Mouse (Mus musculus): ENCODE results near the gene Frmd5. TPM values are rescaled to one million over a fixed set of nuclear protein-coding genes. Genes with fewer than 3 reads are reported as not detected.
"Not testable (repeated sequence)": the region's sequence is repeated elsewhere in the genome, so short reads cannot be mapped to it uniquely, and the experiment has no call there.

Gene Frmd5
- polyA plus RNA-seq, 1 experiment from 2014 or later, result 1.3 TPM

DNA sequence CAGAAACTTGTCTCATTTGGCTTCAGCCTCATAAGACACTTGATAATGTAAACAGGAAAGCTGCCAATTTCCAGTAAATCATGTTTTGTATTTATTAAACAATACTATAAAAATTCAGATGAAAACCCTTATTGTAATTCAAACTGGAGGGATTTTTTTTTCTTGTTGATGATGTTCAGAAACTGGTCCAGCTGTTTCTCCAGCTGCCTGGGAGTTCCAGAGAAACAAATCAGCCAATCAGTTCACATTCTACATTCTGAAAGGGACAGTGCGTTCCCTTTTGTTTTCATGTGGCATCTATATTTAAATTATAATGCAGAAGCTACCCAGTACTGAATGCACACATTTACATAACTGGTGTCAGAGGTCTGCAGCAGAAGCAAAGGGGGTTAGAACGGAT is 19.3 kb upstream of the Frmd5 start:
- Histone ChIP-seq H3K4me2 (ENCODE audit: low read depth, low read length) (no peak overlapping the region), H3K9me3 (ENCODE audit: control insufficient read depth, low read length) (no peaks in the 10 kb centered on the region), H3K4me3 (ENCODE audit: low read length) (no peak overlapping the region), H3K27me3 (replicated peaks; ENCODE audit: control insufficient read depth, insufficient read depth, low read length) (no peaks in the 10 kb centered on the region), H3K27ac (ENCODE audit: low read length) (no peak overlapping the region), H3K9ac (ENCODE audit: low read depth, low read length) (no peak overlapping the region), H3K36me3 (ENCODE audit: control insufficient read depth, insufficient read depth, low read length) (no peaks in the 10 kb centered on the region), H3K4me1 (ENCODE audit: control insufficient read depth, insufficient read depth, low read length) (no peaks in the 10 kb centered on the region)
- ATAC-seq, result no peak
- WGBS, result 58% methylated on average over 2 of the region's 2 CpGs

DNA sequence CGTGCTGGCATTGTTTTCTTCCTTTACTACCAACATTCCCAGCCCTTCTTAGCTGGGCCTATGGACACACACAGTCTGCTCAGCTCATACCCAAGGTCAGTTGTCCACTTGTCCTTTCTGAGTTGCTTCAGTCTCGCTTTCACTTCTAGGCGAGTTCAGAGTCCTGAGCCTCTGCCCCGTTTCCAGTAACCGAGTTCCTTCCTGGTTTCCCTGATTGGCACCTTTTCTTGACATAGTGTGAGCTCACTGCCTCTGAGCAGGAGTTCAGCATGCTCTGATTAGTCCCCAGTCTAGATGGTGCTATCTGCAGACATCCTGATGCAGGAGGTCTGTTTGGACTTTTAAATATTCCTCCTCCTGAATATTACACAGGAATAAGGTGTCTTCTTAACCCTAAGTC is 17.8 kb upstream of the Frmd5 start:
- Histone ChIP-seq H3K9ac (ENCODE audit: low read depth, low read length) (no peak overlapping the region), H3K4me1 (ENCODE audit: control insufficient read depth, insufficient read depth, low read length) (no peaks in the 10 kb centered on the region), H3K36me3 (ENCODE audit: control insufficient read depth, insufficient read depth, low read length) (no peaks in the 10 kb centered on the region), H3K9me3 (ENCODE audit: control insufficient read depth, low read length) (no peaks in the 10 kb centered on the region), H3K4me2 (ENCODE audit: low read depth, low read length) (no peak overlapping the region), H3K27me3 (replicated peaks; ENCODE audit: control insufficient read depth, insufficient read depth, low read length) (no peaks in the 10 kb centered on the region), H3K4me3 (ENCODE audit: low read length) (no peak overlapping the region), H3K27ac (ENCODE audit: low read length) (no peak overlapping the region)
- ATAC-seq, result no peak
- 66% methylated on average over 5 of the region's 5 CpGs for WGBS

- Histone ChIP-seq H3K4me1 (ENCODE audit: control insufficient read depth, insufficient read depth, low read length) (no peaks in the 10 kb centered on the region), H3K4me3 (ENCODE audit: low read length) (no peak overlapping the region), H3K9me3 (ENCODE audit: control insufficient read depth, low read length) (no peaks in the 10 kb centered on the region), H3K36me3 (ENCODE audit: control insufficient read depth, insufficient read depth, low read length) (no peaks in the 10 kb centered on the region), H3K9ac (ENCODE audit: low read depth, low read length) (no peak overlapping the region), H3K27me3 (replicated peaks; ENCODE audit: control insufficient read depth, insufficient read depth, low read length) (no peaks in the 10 kb centered on the region), H3K27ac (ENCODE audit: low read length) (no peak overlapping the region), H3K4me2 (ENCODE audit: low read depth, low read length) (no peak overlapping the region)
- 93% methylated on average over 7 of the region's 7 CpGs for WGBS
- no peak for ATAC-seq
Measured at GRCm38 (mm10) chr2:121821787-121822186, 14.9 kb upstream of the Frmd5 start.

DNA sequence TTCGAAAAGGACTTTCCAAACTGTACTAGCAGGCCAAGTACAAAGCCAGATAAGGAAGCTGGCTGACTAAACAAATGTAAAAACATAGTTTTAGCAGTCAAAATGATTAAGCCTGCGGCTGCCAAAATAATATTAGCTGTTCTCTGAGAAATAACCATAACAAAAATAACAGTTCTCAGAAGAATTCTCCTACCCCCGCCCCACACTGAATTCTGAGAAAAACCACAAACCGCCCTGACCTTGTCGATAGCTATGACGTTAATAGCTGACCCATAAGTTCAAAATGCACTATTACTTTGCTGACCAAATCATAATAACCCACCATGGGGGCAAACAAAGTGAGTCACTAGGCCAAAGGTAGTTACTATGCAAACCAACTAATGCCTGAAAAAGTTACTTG is 4.0 kb upstream of the Frmd5 start:
- not testable (repeated sequence) for H3K9me3 ChIP-seq (ENCODE audit: control insufficient read depth, low read length); H3K36me3 ChIP-seq (ENCODE audit: control insufficient read depth, insufficient read depth, low read length); H3K4me2 ChIP-seq (ENCODE audit: low read depth, low read length); H3K4me1 ChIP-seq (ENCODE audit: control insufficient read depth, insufficient read depth, low read length); H3K4me3 ChIP-seq (ENCODE audit: low read length); H3K27me3 ChIP-seq (replicated peaks; ENCODE audit: control insufficient read depth, insufficient read depth, low read length); H3K27ac ChIP-seq (ENCODE audit: low read length); ATAC-seq; H3K9ac ChIP-seq (ENCODE audit: low read depth, low read length)
- 85% methylated on average over 6 of the region's 6 CpGs for WGBS

- H3K9me3 ChIP-seq (ENCODE audit: control insufficient read depth, low read length), result no peaks in the 10 kb centered on the region
- WGBS, result 79% methylated on average over 3 of the region's 3 CpGs
- no peak overlapping the region for H3K27ac ChIP-seq (ENCODE audit: low read length)
- no peak overlapping the region for H3K9ac ChIP-seq (ENCODE audit: low read depth, low read length)
- no peak overlapping the region for H3K4me2 ChIP-seq (ENCODE audit: low read depth, low read length)
- H3K4me3 ChIP-seq (ENCODE audit: low read length), result no peak overlapping the region
- ATAC-seq, result no peak
- H3K27me3 ChIP-seq (replicated peaks; ENCODE audit: control insufficient read depth, insufficient read depth, low read length), result peaks cover 8% of the 10 kb centered on the region
- H3K4me1 ChIP-seq (ENCODE audit: control insufficient read depth, insufficient read depth, low read length), result 0 out of 2 replicates have a peak, but pooled peaks cover 2% of the 10 kb centered on the region
- no peaks in the 10 kb centered on the region for H3K36me3 ChIP-seq (ENCODE audit: control insufficient read depth, insufficient read depth, low read length)
Measured at GRCm38 (mm10) chr2:121809126-121809525, 2.2 kb upstream of the Frmd5 start.

GRCm38 (mm10) chr2:121806171-121806943 is 530 bp downstream of the Frmd5 start:
- under 1% methylated on average over 76 of the region's 90 CpGs for WGBS
- Histone ChIP-seq H3K4me1 (ENCODE audit: control insufficient read depth, insufficient read depth, low read length) (0 out of 2 replicates have a peak, but pooled peaks cover 2% of the 10 kb centered on the region), H3K4me3 (ENCODE audit: low read length) (peak overlapping the region; percentile 72), H3K27ac (ENCODE audit: low read length) (peak overlapping the region; percentile 46), H3K36me3 (ENCODE audit: control insufficient read depth, insufficient read depth, low read length) (no peaks in the 10 kb centered on the region), H3K4me2 (ENCODE audit: low read depth, low read length) (peak overlapping the region; percentile 87), H3K9ac (ENCODE audit: low read depth, low read length) (peak overlapping the region; percentile 63), H3K27me3 (replicated peaks; ENCODE audit: control insufficient read depth, insufficient read depth, low read length) (peaks cover 8% of the 10 kb centered on the region), H3K9me3 (ENCODE audit: control insufficient read depth, low read length) (no peaks in the 10 kb centered on the region)
- ATAC-seq, result peak; percentile 91

DNA sequence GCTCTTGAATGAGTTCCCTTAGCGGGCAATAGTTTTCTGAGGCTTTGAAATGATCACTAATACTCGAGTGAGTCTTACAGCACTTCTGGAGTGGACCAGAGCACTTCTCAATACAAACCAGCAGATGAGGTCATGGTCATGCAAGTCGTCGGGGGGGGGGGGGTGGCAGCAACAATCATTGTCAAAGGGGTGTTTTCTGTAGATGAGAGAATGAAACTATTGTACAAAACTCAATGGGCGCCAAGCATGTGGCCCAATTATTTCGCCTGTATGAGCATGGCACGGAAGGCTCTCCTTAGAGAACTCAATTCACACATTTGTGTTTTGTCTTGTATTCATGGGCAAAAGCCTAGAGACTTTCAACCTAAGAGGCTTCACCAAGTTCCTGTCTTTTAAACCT is 7.8 kb downstream of the Frmd5 start:
- 83% methylated on average over 7 of the region's 7 CpGs for WGBS
- ATAC-seq, result no peak
- H3K36me3 ChIP-seq (ENCODE audit: control insufficient read depth, insufficient read depth, low read length), result no peaks in the 10 kb centered on the region
- no peaks in the 10 kb centered on the region for H3K9me3 ChIP-seq (ENCODE audit: control insufficient read depth, low read length)
- no peak overlapping the region for H3K27ac ChIP-seq (ENCODE audit: low read length)
- no peak overlapping the region for H3K9ac ChIP-seq (ENCODE audit: low read depth, low read length)
- H3K4me2 ChIP-seq (ENCODE audit: low read depth, low read length), result no peak overlapping the region
- no peaks in the 10 kb centered on the region for H3K4me1 ChIP-seq (ENCODE audit: control insufficient read depth, insufficient read depth, low read length)
- H3K27me3 ChIP-seq (replicated peaks; ENCODE audit: control insufficient read depth, insufficient read depth, low read length), result no peaks in the 10 kb centered on the region
- no peak overlapping the region for H3K4me3 ChIP-seq (ENCODE audit: low read length)

DNA sequence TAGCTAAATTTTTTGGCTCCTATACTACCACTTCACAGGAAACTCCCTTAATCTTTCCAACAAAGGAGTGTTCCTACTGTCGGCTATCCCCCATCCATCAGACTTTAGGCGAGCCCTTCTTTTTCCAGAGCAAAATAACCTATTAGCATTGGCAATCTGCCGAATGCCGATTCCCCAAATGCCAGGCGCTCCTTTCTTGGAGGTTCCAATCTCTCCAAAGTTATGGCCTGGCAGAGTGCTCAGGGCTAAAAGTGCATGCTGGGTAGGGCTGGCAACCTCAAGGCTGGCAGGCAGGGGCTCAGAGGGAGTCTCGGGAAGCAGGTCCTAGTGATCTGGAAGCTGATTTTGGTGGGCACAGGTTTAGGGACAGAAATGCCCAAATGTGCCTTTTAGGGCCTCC is 10.9 kb downstream of the Frmd5 start:
- no peaks in the 10 kb centered on the region for H3K27me3 ChIP-seq (replicated peaks; ENCODE audit: control insufficient read depth, insufficient read depth, low read length)
- no peak overlapping the region for H3K4me2 ChIP-seq (ENCODE audit: low read depth, low read length)
- no peak overlapping the region for H3K4me3 ChIP-seq (ENCODE audit: low read length)
- WGBS, result 87% methylated on average over 6 of the region's 6 CpGs
- H3K9me3 ChIP-seq (ENCODE audit: control insufficient read depth, low read length), result no peaks in the 10 kb centered on the region
- no peaks in the 10 kb centered on the region for H3K36me3 ChIP-seq (ENCODE audit: control insufficient read depth, insufficient read depth, low read length)
- no peak overlapping the region for H3K27ac ChIP-seq (ENCODE audit: low read length)
- no peaks in the 10 kb centered on the region for H3K4me1 ChIP-seq (ENCODE audit: control insufficient read depth, insufficient read depth, low read length)
- no peak overlapping the region for H3K9ac ChIP-seq (ENCODE audit: low read depth, low read length)
- ATAC-seq, result no peak

DNA sequence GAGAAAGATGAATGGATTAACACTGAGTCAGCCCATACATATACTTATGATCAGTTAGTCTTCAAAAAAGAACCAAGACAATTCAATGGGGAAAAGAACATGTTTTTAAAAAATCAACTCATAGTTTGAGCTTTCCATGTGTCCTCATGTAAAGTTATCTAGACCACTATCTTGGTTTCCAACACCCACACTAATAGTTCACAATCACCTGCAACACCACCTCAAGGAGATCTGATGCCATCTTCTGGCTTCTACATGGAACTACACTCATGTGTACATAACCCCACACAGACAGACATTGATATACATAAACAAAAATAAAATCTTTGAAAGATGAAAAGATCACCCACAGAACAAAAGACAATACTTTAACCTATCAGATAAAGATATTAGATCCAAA is 17.1 kb downstream of the Frmd5 start:
- Histone ChIP-seq H3K4me1 (ENCODE audit: control insufficient read depth, insufficient read depth, low read length) (no peaks in the 10 kb centered on the region; the same call in 1 of the 2 replicates), H3K27ac (ENCODE audit: low read length) (no peak overlapping the region), H3K36me3 (ENCODE audit: control insufficient read depth, insufficient read depth, low read length) (no peaks in the 10 kb centered on the region), H3K9ac (ENCODE audit: low read depth, low read length) (no peak overlapping the region), H3K27me3 (replicated peaks; ENCODE audit: control insufficient read depth, insufficient read depth, low read length) (no peaks in the 10 kb centered on the region), H3K9me3 (ENCODE audit: control insufficient read depth, low read length) (no peaks in the 10 kb centered on the region), H3K4me3 (ENCODE audit: low read length) (no peak overlapping the region), H3K4me2 (ENCODE audit: low read depth, low read length) (no peak overlapping the region)
- no peak for ATAC-seq

DNA sequence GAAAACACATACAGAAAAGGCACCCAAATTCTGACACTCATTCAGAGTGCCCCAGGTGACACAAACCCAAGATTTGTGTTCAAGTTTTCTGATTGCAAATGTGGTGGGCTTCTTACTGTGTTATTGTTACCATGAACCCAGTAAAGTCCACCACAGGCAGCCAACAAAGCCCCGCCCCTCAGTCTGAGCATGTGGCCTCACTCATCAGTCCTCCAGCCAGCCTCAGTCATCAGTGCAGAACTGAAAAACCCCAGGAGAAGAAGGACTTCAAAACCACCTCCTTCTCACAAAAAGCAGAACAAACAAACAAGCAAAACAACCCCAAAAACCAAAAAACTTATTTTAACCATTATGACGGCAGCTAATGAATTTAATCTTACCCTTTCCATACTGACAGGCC is 18.5 kb downstream of the Frmd5 start:
- Histone ChIP-seq H3K27ac (ENCODE audit: low read length) (no peak overlapping the region), H3K9ac (ENCODE audit: low read depth, low read length) (no peak overlapping the region), H3K4me2 (ENCODE audit: low read depth, low read length) (no peak overlapping the region), H3K4me3 (ENCODE audit: low read length) (no peak overlapping the region), H3K27me3 (replicated peaks; ENCODE audit: control insufficient read depth, insufficient read depth, low read length) (no peaks in the 10 kb centered on the region), H3K9me3 (ENCODE audit: control insufficient read depth, low read length) (no peaks in the 10 kb centered on the region), H3K36me3 (ENCODE audit: control insufficient read depth, insufficient read depth, low read length) (no peaks in the 10 kb centered on the region), H3K4me1 (ENCODE audit: control insufficient read depth, insufficient read depth, low read length) (no peaks in the 10 kb centered on the region; the same call in 1 of the 2 replicates)
- 83% methylated on average over 2 of the region's 2 CpGs for WGBS
- no peak for ATAC-seq

Data from intestine, embryonic 16.5 days (tissue).